Mouse (Mus musculus) kidney, adult 2 months (tissue): ENCODE measurements around the gene Rnasel. TPM values are rescaled to one million over a fixed set of nuclear protein-coding genes. Genes with fewer than 3 reads are reported as not detected.
A peak's percentile ranks its signal among the peaks of the same experiment; 100 is the strongest.
"Not testable (repeated sequence)": the region's sequence is repeated elsewhere in the genome, so short reads cannot be mapped to it uniquely, and the experiment has no call there.

Source experiments
- DNase-seq: peaks from one replicate; pipeline ENCODE4 v3.0.0; 2021
- H3K27ac ChIP-seq: fragments of 200-500 bp; 2 replicates; pipeline ENCODE4 v1.5.1; 2012; ENCODE audit warnings: low read depth, low read length, control low read depth, inconsistent platforms; ENCODE audit not compliant: insufficient read depth
- H3K27me3 ChIP-seq: fragments of 200-500 bp; replicated peaks from 2 replicates; pipeline ENCODE4 v1.6.1; 2012; ENCODE audit warnings: mild to moderate bottlenecking, moderate library complexity, low read length, inconsistent platforms; ENCODE audit not compliant: control insufficient read depth, insufficient read depth
- H3K36me3 ChIP-seq: fragments of 200-500 bp; 2 replicates; pipeline ENCODE4 v1.6.1; 2012; ENCODE audit warnings: mild to moderate bottlenecking, moderate library complexity, low read length, inconsistent platforms; ENCODE audit not compliant: control insufficient read depth, insufficient read depth
- H3K4me1 ChIP-seq: fragments of 200-500 bp; 2 replicates; pipeline ENCODE4 v1.6.1; 2011; ENCODE audit warnings: low read length; ENCODE audit not compliant: control insufficient read depth, insufficient read depth
- H3K4me3 ChIP-seq: fragments of 200-500 bp; 2 replicates; pipeline ENCODE4 v1.5.1; 2011; ENCODE audit warnings: mild to moderate bottlenecking, low read depth, low read length, control low read depth; ENCODE audit not compliant: insufficient read depth
- CTCF ChIP-seq: fragments of 200-500 bp; conservative IDR thresholded peaks from 2 replicates; pipeline ENCODE4 v1.5.1; 2011; ENCODE audit warnings: low read depth, mild to moderate bottlenecking, control low read depth, low read length, moderate library complexity, mixed read lengths; ENCODE audit not compliant: insufficient read depth, insufficient read length
- POLR2A ChIP-seq: fragments of 200-500 bp; IDR thresholded peaks from one replicate; pipeline ENCODE4 v1.6.1; 2011; ENCODE audit warnings: low read depth, low read length, control low read depth
- WGBS: fragments of 180-500 bp; shearing (Covaris S2); methylation state at CpG from one replicate; pipeline ENCODE4 v1.1.7; 2018; 5-methylcytosine and 5-hydroxymethylcytosine counted together
- polyA plus RNA-seq: library from polyadenylated mRNA; depleted of rRNA; stranded (reverse); fragments of >200 nt; gene quantifications from 2 replicates; pipeline ENCODE4 v1.2.3, GENCODE M21; 2012

Gene Rnasel
- polyA plus RNA-seq, 1 experiment = 3.4 TPM

DNA sequence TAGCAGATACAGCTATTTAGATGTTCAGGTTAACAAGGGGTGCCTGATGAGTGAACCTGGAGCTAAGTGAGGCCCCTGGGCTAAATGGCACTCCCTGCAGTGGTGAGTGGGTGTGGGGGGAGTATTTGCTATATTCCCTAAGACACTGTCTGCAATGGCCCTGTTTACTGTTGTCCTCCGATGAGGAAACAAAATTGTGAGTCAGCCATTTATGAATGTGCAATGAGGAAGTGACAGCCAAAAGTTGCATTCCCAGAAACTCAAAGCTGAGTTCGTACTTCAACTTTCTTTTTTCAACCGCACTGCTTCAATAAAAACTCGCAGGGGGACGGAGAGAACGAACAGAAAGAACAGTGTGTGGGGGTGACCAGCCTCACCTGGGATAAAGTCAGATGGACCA, 3.3 kb downstream of the Rnasel start:
- 52% methylated on average over 6 of the region's 6 CpGs for WGBS
- Histone ChIP-seq H3K4me3 (peak overlapping the region; percentile 39; the same call in 1 of the 2 replicates), H3K4me1 (0 out of 2 replicates have a peak, but pooled peaks cover 3% of the 10 kb centered on the region), H3K27me3 (no peaks in the 10 kb centered on the region), H3K27ac (peak overlapping the region; percentile 42; the same call in 1 of the 2 replicates), H3K36me3 (no peaks in the 10 kb centered on the region)
- DNase-seq = no peak
- TF ChIP-seq CTCF = no peak
- no peak for TF ChIP-seq POLR2A

GRCm38 (mm10) chr1:153753725-153754464, 4.7 kb downstream of the Rnasel start:
- TF ChIP-seq POLR2A = no peak
- TF ChIP-seq CTCF = no peak
- Histone ChIP-seq H3K27ac (no peak overlapping the region), H3K36me3 (no peaks in the 10 kb centered on the region), H3K4me3 (no peak overlapping the region), H3K4me1 (no peaks in the 10 kb centered on the region), H3K27me3 (no peaks in the 10 kb centered on the region)
- no peak for DNase-seq
- 84% methylated on average over 25 of the region's 25 CpGs for WGBS

DNA sequence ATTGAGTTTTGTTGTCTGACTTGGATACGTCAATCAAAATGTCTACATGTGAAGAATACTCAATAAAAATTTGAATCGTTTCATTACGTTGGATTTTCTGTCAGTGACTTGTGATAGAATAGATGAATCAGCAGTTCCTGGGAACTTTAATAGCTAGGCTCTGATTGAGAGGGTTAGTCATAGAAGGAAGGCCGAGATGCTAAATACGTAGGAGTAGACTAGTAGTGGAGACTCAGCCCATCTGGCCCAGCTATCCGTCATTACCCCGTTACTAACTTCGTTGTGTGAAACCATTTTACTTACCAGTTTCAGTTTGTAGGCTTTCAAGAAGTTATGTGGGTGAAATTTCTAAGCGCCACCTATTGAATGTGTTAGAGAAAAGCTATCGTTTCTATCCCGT, 14.9 kb downstream of the Rnasel start:
- no peaks in the 10 kb centered on the region for H3K27me3 ChIP-seq
- no peaks in the 10 kb centered on the region for H3K4me1 ChIP-seq
- no peak overlapping the region for H3K4me3 ChIP-seq
- TF ChIP-seq CTCF (no peak), POLR2A (no peak)
- DNase-seq = no peak
- WGBS = 86% methylated on average over 11 of the region's 11 CpGs
- no peaks in the 10 kb centered on the region for H3K36me3 ChIP-seq
- no peak overlapping the region for H3K27ac ChIP-seq

DNA sequence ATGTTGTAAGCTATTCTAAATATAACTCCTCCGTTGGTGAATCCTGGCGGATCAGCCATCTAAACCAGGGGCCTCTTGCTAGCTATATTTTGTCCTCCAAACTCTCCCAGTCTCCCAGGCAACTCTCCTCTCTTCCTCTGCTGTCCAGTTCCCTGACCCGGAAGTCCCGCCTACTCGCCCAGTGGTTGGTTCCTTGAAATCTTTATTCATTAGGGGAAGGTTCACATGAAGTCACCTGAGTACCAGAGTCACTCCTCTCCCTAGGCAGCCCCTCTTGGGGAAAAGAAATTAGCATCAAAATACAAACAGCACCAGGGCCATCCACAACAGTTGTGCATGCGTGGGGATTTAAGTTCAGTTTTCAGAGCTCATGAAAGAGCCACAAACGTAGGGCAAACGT, 17.1 kb downstream of the Rnasel start:
- Histone ChIP-seq H3K4me3 (no peak overlapping the region), H3K4me1 (no peaks in the 10 kb centered on the region), H3K27ac (no peak overlapping the region), H3K27me3 (no peaks in the 10 kb centered on the region), H3K36me3 (no peaks in the 10 kb centered on the region)
- DNase-seq = no peak
- no peak for TF ChIP-seq CTCF
- no peak for TF ChIP-seq POLR2A
- WGBS = 65% methylated on average over 8 of the region's 8 CpGs

- Histone ChIP-seq H3K36me3 (no peaks in the 10 kb centered on the region), H3K27me3 (no peaks in the 10 kb centered on the region), H3K27ac (no peak overlapping the region), H3K4me1 (no peaks in the 10 kb centered on the region), H3K4me3 (no peak overlapping the region)
- TF ChIP-seq CTCF = no peak
- no peak for TF ChIP-seq POLR2A
- no peak for DNase-seq
- 88% methylated on average over 1 of the region's 1 CpGs for WGBS
Measured at GRCm38 (mm10) chr1:153767281-153767680, 18.1 kb downstream of the Rnasel start.

DNA sequence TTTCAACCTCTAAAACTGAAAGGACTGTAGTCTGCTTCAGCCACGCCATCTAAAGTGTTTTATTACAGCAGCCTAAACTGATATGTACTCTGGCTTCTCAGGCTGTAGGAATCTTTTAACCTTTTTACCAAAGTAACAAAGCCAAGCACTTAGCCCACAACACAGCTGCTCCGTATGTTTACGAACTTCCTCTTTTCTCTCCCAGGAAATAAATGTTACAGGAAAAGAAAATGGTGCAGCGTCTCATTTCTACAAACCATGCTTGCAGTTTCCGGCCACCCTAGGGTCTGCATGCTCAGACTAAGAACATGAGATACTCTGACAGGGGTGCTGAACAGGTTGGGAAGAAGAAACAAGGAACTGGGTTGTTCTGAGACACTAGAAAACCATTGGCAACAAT, 19.2 kb downstream of the Rnasel start:
- no peak overlapping the region for H3K27ac ChIP-seq
- DNase-seq = no peak
- H3K27me3 ChIP-seq = no peaks in the 10 kb centered on the region
- no peaks in the 10 kb centered on the region for H3K36me3 ChIP-seq
- no peaks in the 10 kb centered on the region for H3K4me1 ChIP-seq
- no peak for TF ChIP-seq POLR2A
- TF ChIP-seq CTCF = no peak
- H3K4me3 ChIP-seq = no peak overlapping the region
- 78% methylated on average over 5 of the region's 5 CpGs for WGBS

- H3K4me3 ChIP-seq, H3K27ac ChIP-seq, H3K4me1 ChIP-seq, H3K36me3 ChIP-seq, DNase-seq, H3K27me3 ChIP-seq: not testable (repeated sequence)
- WGBS = 64% methylated on average over 6 of the region's 6 CpGs
Measured at GRCm38 (mm10) chr1:153769571-153769970, 20.3 kb downstream of the Rnasel start.
